Mouse (Mus musculus) intestine, embryonic 15.5 days (tissue): ENCODE measurements around the gene Otud5. TPM values are rescaled to one million over a fixed set of nuclear protein-coding genes. Genes with fewer than 3 reads are reported as not detected.
"Not testable (repeated sequence)": the region's sequence is repeated elsewhere in the genome, so short reads cannot be mapped to it uniquely, and the experiment has no call there.

Experiments
- ATAC-seq: fragments of 200-750 bp; cut with Nextera tagmentation; 2 replicates; pipeline ENCODE4 v1.8.0; 2017; ENCODE audit warnings: moderate TSS enrichment, moderate library complexity
- H3K27ac ChIP-seq: fragments of 300-500 bp; sonication (generic); 2 replicates; pipeline ENCODE4 v1.5.1; 2015; ENCODE audit warnings: mild to moderate bottlenecking, inconsistent platforms
- H3K27me3 ChIP-seq: fragments of 300-500 bp; sonication (generic); replicated peaks from 2 replicates; pipeline ENCODE4 v1.6.1; 2015; ENCODE audit warnings: inconsistent platforms
- H3K36me3 ChIP-seq: fragments of 300-500 bp; sonication (generic); 2 replicates; pipeline ENCODE4 v1.6.1; 2015; ENCODE audit warnings: inconsistent platforms
- H3K4me1 ChIP-seq: fragments of 300-500 bp; sonication (generic); replicated peaks from 2 replicates; pipeline ENCODE4 v1.6.1; 2015; ENCODE audit warnings: inconsistent platforms
- H3K4me2 ChIP-seq: fragments of 300-500 bp; sonication (generic); replicated peaks from 2 replicates; pipeline ENCODE4 v1.6.1; 2015; ENCODE audit warnings: mild to moderate bottlenecking, inconsistent platforms
- H3K4me3 ChIP-seq: fragments of 300-500 bp; sonication (generic); replicated peaks from 2 replicates; pipeline ENCODE4 v1.5.1; 2015; ENCODE audit warnings: inconsistent platforms
- H3K9ac ChIP-seq: fragments of 300-500 bp; sonication (generic); 2 replicates; pipeline ENCODE4 v1.6.1; 2015; ENCODE audit warnings: inconsistent platforms
- H3K9me3 ChIP-seq: fragments of 300-500 bp; sonication (generic); 2 replicates; pipeline ENCODE4 v1.6.1; 2016; ENCODE audit warnings: inconsistent platforms
- WGBS: fragments of 180-500 bp; shearing (Covaris S2); methylation state at CpG from one replicate; pipeline ENCODE4 v1.1.7; 2015; 5-methylcytosine and 5-hydroxymethylcytosine counted together
- microRNA counts: library from miRNA; unstranded; fragments of <30 nt; microRNA quantifications from one replicate; lab custom pipeline; 2016
- polyA plus RNA-seq: library from polyadenylated mRNA; unstranded; fragments of >200 nt; fragmentation: Nextera tagmentation; extraction: Ambion mirVana; gene quantifications from 2 replicates; pipeline ENCODE4 v1.2.1, GENCODE M21; 2015

The Otud5 gene
- polyA plus RNA-seq, 1 experiment from 2014 or later, result 37.7 TPM

- no peaks in the 10 kb centered on the region for H3K36me3 ChIP-seq
- peak within 1 kb of the TSS; percentile 69; the same call in 1 of the 2 replicates for H3K27ac ChIP-seq
- WGBS, result 15% methylated on average over 62 of the region's 62 CpGs
- ATAC-seq, result peak; percentile 100
- H3K27me3 ChIP-seq, result no peaks in the 10 kb centered on the region
- peak within 1 kb of the TSS; percentile 57 for H3K4me3 ChIP-seq
- peak within 1 kb of the TSS; percentile 56 for H3K9ac ChIP-seq
- no peaks in the 10 kb centered on the region for H3K4me1 ChIP-seq
- no peaks in the 10 kb centered on the region for H3K9me3 ChIP-seq
- peak within 1 kb of the TSS; percentile 53 for H3K4me2 ChIP-seq
These were observed 58.0 kb downstream of the Otud5 start, which contains the start of the genes Pqbp1 and Timm17b for GRCm38 (mm10) chrX:7898880-7899874. Pqbp1 (minus strand) TSS chrX:7899269. Timm17b (plus strand) TSS chrX:7899357.

GRCm38 (mm10) chrX:7904441-7904840 is 63.3 kb downstream of the Otud5 start:
- Histone ChIP-seq H3K9ac (no peak overlapping the region), H3K4me1 (no peaks in the 10 kb centered on the region), H3K27me3 (no peaks in the 10 kb centered on the region), H3K4me2 (no peak overlapping the region), H3K9me3 (no peaks in the 10 kb centered on the region), H3K4me3 (no peak overlapping the region), H3K36me3 (no peaks in the 10 kb centered on the region), H3K27ac (no peak overlapping the region)
- WGBS, result 89% methylated on average over 5 of the region's 5 CpGs
- ATAC-seq, result no peak

- H3K9ac ChIP-seq, result no peak within 1 kb of the TSS
- H3K9me3 ChIP-seq, result no peaks in the 10 kb centered on the region
- WGBS, result 83% methylated on average over 5 of the region's 5 CpGs
- no peak within 1 kb of the TSS for H3K27ac ChIP-seq
- H3K27me3 ChIP-seq, result no peaks in the 10 kb centered on the region
- no peaks in the 10 kb centered on the region for H3K36me3 ChIP-seq
- H3K4me1 ChIP-seq, result no peaks in the 10 kb centered on the region
- no peak within 1 kb of the TSS for H3K4me3 ChIP-seq
- ATAC-seq, result no peak
- H3K4me2 ChIP-seq, result no peak within 1 kb of the TSS
These were observed 66.6 kb downstream of the Otud5 start, which contains the start of gene Gm10491 for GRCm38 (mm10) chrX:7907735-7908134. Gm10491 (minus strand) TSS chrX:7907835.

- H3K9ac ChIP-seq, H3K27me3 ChIP-seq, H3K4me1 ChIP-seq, H3K36me3 ChIP-seq, H3K4me3 ChIP-seq, H3K9me3 ChIP-seq, H3K27ac ChIP-seq, H3K4me2 ChIP-seq, ATAC-seq: not testable (repeated sequence)
- WGBS, result 85% methylated on average over 4 of the region's 4 CpGs
These were observed 68.1 kb downstream of the Otud5 start, which contains the start of gene Gm10490 for GRCm38 (mm10) chrX:7909242-7909641. Gm10490 (plus strand) TSS chrX:7909542.

- H3K4me2 ChIP-seq, result no peak overlapping the region
- H3K4me1 ChIP-seq, result no peaks in the 10 kb centered on the region
- ATAC-seq, result no peak
- H3K4me3 ChIP-seq, result no peak overlapping the region
- no peak overlapping the region for H3K27ac ChIP-seq
- no peak overlapping the region for H3K9ac ChIP-seq
- 69% methylated on average over 6 of the region's 6 CpGs for WGBS
- H3K9me3 ChIP-seq, result no peaks in the 10 kb centered on the region
- no peaks in the 10 kb centered on the region for H3K36me3 ChIP-seq
- no peaks in the 10 kb centered on the region for H3K27me3 ChIP-seq
These were observed 69.3 kb downstream of the Otud5 start for GRCm38 (mm10) chrX:7910473-7910872.

GRCm38 (mm10) chrX:7915669-7916068 is 74.5 kb downstream of the Otud5 start:
- ATAC-seq, result not testable (repeated sequence)

GRCm38 (mm10) chrX:7917960-7918359 is 76.8 kb downstream of the Otud5 start:
- not testable (repeated sequence) for H3K4me2 ChIP-seq, ATAC-seq, H3K9ac ChIP-seq, H3K4me1 ChIP-seq, H3K9me3 ChIP-seq, H3K27ac ChIP-seq, H3K36me3 ChIP-seq, H3K4me3 ChIP-seq
- WGBS, result 70% methylated on average over 6 of the region's 6 CpGs
- peaks cover 24% of the 10 kb centered on the region for H3K27me3 ChIP-seq

More at GRCm38 (mm10) chrX:7915669-7916068, 74.5 kb downstream of the Otud5 start:
- not testable (repeated sequence) for H3K9ac ChIP-seq, H3K9me3 ChIP-seq, H3K4me2 ChIP-seq, H3K27ac ChIP-seq, H3K4me3 ChIP-seq, H3K4me1 ChIP-seq, H3K36me3 ChIP-seq, H3K27me3 ChIP-seq
- WGBS, result 19% methylated on average over 3 of the region's 3 CpGs

GRCm38 (mm10) chrX:7919601-7920383 is 78.6 kb downstream of the Otud5 start, which contains the start of gene Pcsk1n:
Pcsk1n (plus strand) TSS chrX:7919822.
- Histone ChIP-seq H3K9me3 (no peaks in the 10 kb centered on the region), H3K36me3 (no peaks in the 10 kb centered on the region), H3K4me3 (no peak within 1 kb of the TSS; the same call in 1 of the 2 replicates), H3K4me2 (peak within 1 kb of the TSS; percentile 37), H3K4me1 (peaks cover 7% of the 10 kb centered on the region; the same call in 1 of the 2 replicates), H3K27me3 (peaks cover 34% of the 10 kb centered on the region), H3K27ac (no peak within 1 kb of the TSS), H3K9ac (no peak within 1 kb of the TSS)
- peak; percentile 53 for ATAC-seq
- WGBS, result 21% methylated on average over 37 of the region's 40 CpGs

- Histone ChIP-seq H3K27ac (no peak overlapping the region), H3K36me3 (no peaks in the 10 kb centered on the region), H3K9ac (no peak overlapping the region), H3K4me1 (peaks cover 7% of the 10 kb centered on the region; the same call in 1 of the 2 replicates), H3K4me2 (peak overlapping the region; percentile 52), H3K9me3 (no peaks in the 10 kb centered on the region), H3K27me3 (peaks cover 36% of the 10 kb centered on the region), H3K4me3 (peak overlapping the region; percentile 23)
- ATAC-seq, result peak; percentile 47
- 21% methylated on average over 31 of the region's 48 CpGs for WGBS
These were observed 80.9 kb downstream of the Otud5 start for GRCm38 (mm10) chrX:7922032-7922431.

MicroRNA genes within 50 kb of the gene (microRNA counts, 519-probe panel; counts per million panel counts)
- 1,943 counts per million, percentile 42 among the panel's probes with 10 or more counts for microRNA mmu-miR-1198 (lab: Ali Mortazavi, UCI)

Other genes with a start within 250 kb of the Otud5 start
- 31.2 and 31.4 TPM in 2 replicates for gene Ccdc22, start 235.8 kb upstream of the Otud5 start, polyA plus RNA-seq
- 0.04 TPM in 1 of 2 replicates, not detected in the other for gene Cacna1f, start 234.3 kb upstream of the Otud5 start, polyA plus RNA-seq
- 6.3 and 6.5 TPM in 2 replicates for gene Syp, start 202.9 kb upstream of the Otud5 start, polyA plus RNA-seq
- 6.6 and 6.8 TPM in 2 replicates for gene Prickle3, start 184.1 kb upstream of the Otud5 start, polyA plus RNA-seq
- 198 and 212 TPM in 2 replicates for gene Plp2, start 170.0 kb upstream of the Otud5 start, polyA plus RNA-seq
- gene Magix, start 160.1 kb upstream of the Otud5 start, polyA plus RNA-seq, result 0.57 and 0.71 TPM in 2 replicates
- 27.6 and 31.8 TPM in 2 replicates for gene Gpkow, start 144.2 kb upstream of the Otud5 start, polyA plus RNA-seq
- gene Wdr45, start 127.0 kb upstream of the Otud5 start, polyA plus RNA-seq, result 25.0 and 27.5 TPM in 2 replicates
- gene Gm45208, start 119.1 kb upstream of the Otud5 start, polyA plus RNA-seq, result not detected in 2 replicates
- 60.3 and 61.4 TPM in 2 replicates for gene Praf2, start 112.9 kb upstream of the Otud5 start, polyA plus RNA-seq
- 12.4 TPM in 2 replicates for gene Ccdc120, start 90.5 kb upstream of the Otud5 start, polyA plus RNA-seq
- gene Tfe3, start 78.8 kb upstream of the Otud5 start, polyA plus RNA-seq, result 23.0 and 23.9 TPM in 2 replicates
- gene Gripap1, start 51.6 kb upstream of the Otud5 start, polyA plus RNA-seq, result 35.4 and 35.5 TPM in 2 replicates
- gene Kcnd1, start 19.1 kb upstream of the Otud5 start, polyA plus RNA-seq, result 1.5 and 2.1 TPM in 2 replicates
- 11.3 and 12.6 TPM in 2 replicates for gene Pim2, start 36.9 kb downstream of the Otud5 start, polyA plus RNA-seq
- 36.5 and 39.5 TPM in 2 replicates for gene Slc35a2, start 42.7 kb downstream of the Otud5 start, polyA plus RNA-seq
- 101 and 104 TPM in 2 replicates for gene Pqbp1, start 57.9 kb downstream of the Otud5 start, polyA plus RNA-seq
- 128 and 131 TPM in 2 replicates for gene Timm17b, start 58.0 kb downstream of the Otud5 start, polyA plus RNA-seq
- not detected in 2 replicates for gene Gm10491, start 66.5 kb downstream of the Otud5 start, polyA plus RNA-seq
- not detected in 2 replicates for gene Gm10490, start 68.2 kb downstream of the Otud5 start, polyA plus RNA-seq
- 14.2 and 14.4 TPM in 2 replicates for gene Pcsk1n, start 78.5 kb downstream of the Otud5 start, polyA plus RNA-seq
- gene Eras, start 87.2 kb downstream of the Otud5 start, polyA plus RNA-seq, result not detected in 2 replicates
- 19.0 and 19.1 TPM in 2 replicates for gene Hdac6, start 106.5 kb downstream of the Otud5 start, polyA plus RNA-seq
- gene Gata1, start 136.7 kb downstream of the Otud5 start, polyA plus RNA-seq, result 1.7 and 2.4 TPM in 2 replicates
- 3.6 and 3.8 TPM in 2 replicates for gene Glod5, start 177.1 kb downstream of the Otud5 start, polyA plus RNA-seq
- 47.5 and 53.3 TPM in 2 replicates for gene Suv39h1, start 233.4 kb downstream of the Otud5 start, polyA plus RNA-seq
- 0.57 and 0.62 TPM in 2 replicates for gene Was, start 249.1 kb downstream of the Otud5 start, polyA plus RNA-seq